In genomic region chr2:165613741-165614339, GRCm38 (mm10) we compare ENCODE assay signal across 9 mouse cellular contexts. TPM values are rescaled to one million over a fixed set of nuclear protein-coding genes. Genes with fewer than 3 reads are reported as not detected.
DNase-seq lines count a peak whose midpoint lies in the region; ATAC-seq lines count a peak whose summit lies in the region.
"Had no signal": no experiment of that assay in that cellular context is flagged by ENCODE, and none has a peak within 500 bp of the region (broad histone marks: within the 10 kb centered on the region; RNA-seq: fewer than 3 reads in every experiment).

No protein-coding gene starts in this region.

- H3K9me3 ChIP-seq in heart, embryonic 11.5 days (replicated peaks; ENCODE audit: control insufficient read depth, low read length), result no peaks in the 10 kb centered on the region
- H3K9me3 ChIP-seq in forebrain, embryonic 13.5 days (replicated peaks), result no peaks in the 10 kb centered on the region

- H3K36me3 ChIP-seq in heart, embryonic 11.5 days (ENCODE audit: control insufficient read depth, insufficient read depth, low read length), result no peaks in the 10 kb centered on the region
- no peaks in the 10 kb centered on the region for H3K36me3 ChIP-seq in forebrain, embryonic 13.5 days (ENCODE audit: poor library complexity, severe bottlenecking)

- WGBS in heart, embryonic 11.5 days (ENCODE audit: insufficient replicate concordance), result 67% methylated on average over 13 of the region's 13 CpGs
- 77% methylated on average over 13 of the region's 13 CpGs for WGBS in forebrain, embryonic 13.5 days

- no peak overlapping the region for H3K4me2 ChIP-seq in heart, embryonic 11.5 days
- no peak overlapping the region for H3K4me2 ChIP-seq in forebrain, embryonic 13.5 days
- H3K4me2 ChIP-seq: lung, embryonic 14.5 days had no signal

- H3K4me3 ChIP-seq in heart, embryonic 11.5 days (ENCODE audit: low read depth, low read length), result no peak overlapping the region
- H3K4me3 ChIP-seq in forebrain, embryonic 13.5 days, result no peak overlapping the region

- H3K27ac ChIP-seq in heart, embryonic 11.5 days (ENCODE audit: low read depth, low read length), result no peak overlapping the region
- no peak overlapping the region for H3K27ac ChIP-seq in forebrain, embryonic 13.5 days

- no peak for ATAC-seq in heart, embryonic 11.5 days (replicated peaks; ENCODE audit: insufficient number of reproducible peaks, low FRiP score, low TSS enrichment)
- ATAC-seq in forebrain, embryonic 13.5 days, result no peak

- peaks cover 4% of the 10 kb centered on the region; the same call in 1 of the 2 replicates for H3K27me3 ChIP-seq in heart, embryonic 11.5 days (ENCODE audit: control insufficient read depth, insufficient read depth, low read length)
- H3K27me3 ChIP-seq in forebrain, embryonic 13.5 days, result no peaks in the 10 kb centered on the region

- H3K9ac ChIP-seq in heart, embryonic 11.5 days (ENCODE audit: low read depth, low read length), result no peak overlapping the region
- H3K9ac ChIP-seq in forebrain, embryonic 13.5 days, result no peak overlapping the region
- H3K9ac ChIP-seq: lung, embryonic 14.5 days had no signal

- peak; percentile 65 to 89 for DNase-seq in heart, adult 18-20 months
- peak; percentile 17 for DNase-seq in urinary bladder, postnatal 14 days (ENCODE audit: low spot score)
- no peak for DNase-seq in urinary bladder, adult 2 months (ENCODE audit: low spot score)
- peak; percentile 37 to 61 for DNase-seq in kidney, postnatal 4 days
- DNase-seq in c-Kit-positive CD71-positive TER-119-positive erythroid progenitor cells, embryonic 14.5 days (ENCODE audit: low spot score), result no peak
- DNase-seq in thymus, postnatal 10 days (ENCODE audit: low spot score in 2 of 2), result no peak
- DNase-seq: lung, embryonic 14.5 days had no signal

- H3K4me1 ChIP-seq in heart, embryonic 11.5 days (ENCODE audit: control insufficient read depth, insufficient read depth, low read length), result no peaks in the 10 kb centered on the region
- no peaks in the 10 kb centered on the region for H3K4me1 ChIP-seq in forebrain, embryonic 13.5 days

RNA-seq across cellular contexts. Expression of gene Eya2, which starts 19.0 kb away (rescaled TPM):
- 1 to 10 TPM; 1.3 to 1.9 TPM for total RNA-seq in heart, adult 18-20 months (2021)
- polyA plus RNA-seq in heart, embryonic 11.5 days (2014; fragmentation: Nextera tagmentation; extraction: Ambion mirVana), result 0.72 and 1.8 TPM in 2 replicates
- 12.4 and 14.9 TPM in 2 replicates for polyA plus RNA-seq in urinary bladder, adult 2 months (2012; rRNA removed)
- polyA plus RNA-seq in forebrain, embryonic 13.5 days (2015; fragmentation: Nextera tagmentation; extraction: Ambion mirVana), result 2.5 and 4.3 TPM in 2 replicates

Comparison
In these comparisons a context has a peak if more than half of its experiments do, and no peak if none do; other contexts are left out.
1. DNase-seq: peak in heart, adult 18-20 months (2 of 2), urinary bladder, postnatal 14 days (single experiment) and kidney, postnatal 4 days (2 of 2); none in urinary bladder, adult 2 months (single experiment), c-Kit-positive CD71-positive TER-119-positive erythroid progenitor cells, embryonic 14.5 days (single experiment) and thymus, postnatal 10 days (0 of 2).